Mouse (Mus musculus) small intestine, adult 2 months (tissue): ENCODE results near the gene Ascl2.

Experiments
- CTCF ChIP-seq: fragments of 200-500 bp; IDR thresholded peaks from 2 replicates; pipeline ENCODE4 v1.5.1; 2012; ENCODE audit warnings: low read depth, mild to moderate bottlenecking, control low read depth, inconsistent platforms, low read length, moderate library complexity, mixed read lengths; ENCODE audit not compliant: insufficient replicate concordance, insufficient read length; ENCODE audit errors: extremely low read depth
- POLR2A ChIP-seq: fragments of 200-500 bp; IDR thresholded peaks from 2 replicates; pipeline ENCODE4 v1.6.1; 2012; ENCODE audit warnings: low read depth, mild to moderate bottlenecking, control low read depth, inconsistent platforms, low read length, moderate library complexity

GRCm38 (mm10) chr7:143011226-143011625 is 42.2 kb upstream of the Ascl2 start:
- TF ChIP-seq CTCF (no peak), POLR2A (no peak)
